ENCODE assay signal across 22 mouse cellular contexts in genomic region chr9:101422006-101422405, GRCm38 (mm10).
DNase-seq lines count a peak whose midpoint lies in the region; ATAC-seq and TF ChIP-seq lines count a peak whose summit lies in the region.
"Had no signal": no experiment of that assay in that cellular context is flagged by ENCODE, and none has a peak within 500 bp of the region (broad histone marks: within the 10 kb centered on the region; RNA-seq: fewer than 3 reads in every experiment).

No protein-coding gene starts in this region.

- no peak for TF ChIP-seq POLR2A in kidney, adult 2 months (IDR thresholded peaks at IDR 0.05; ENCODE audit: low read depth, low read length)
- TF ChIP-seq POLR2A in cerebellum, adult 2 months (IDR thresholded peaks at IDR 0.05; ENCODE audit: borderline replicate concordance, insufficient read depth, low read length), result no peak

- intact Hi-C loops in heart, postnatal 10 days (cut with DNase I), result no loop called here

- ATAC-seq in intestine, embryonic 16.5 days, result peak; percentile 58
- ATAC-seq: forebrain, postnatal 0 days; hindbrain, embryonic 16.5 days had no signal

- H3K4me1 ChIP-seq in heart, embryonic 10.5 days, result no peaks in the 10 kb centered on the region; the same call in 1 of the 2 replicates
- H3K4me1 ChIP-seq in kidney, adult 2 months (ENCODE audit: control insufficient read depth, insufficient read depth, low read length), result no peaks in the 10 kb centered on the region
- H3K4me1 ChIP-seq in intestine, embryonic 16.5 days (ENCODE audit: control insufficient read depth, insufficient read depth, low read length), result no peaks in the 10 kb centered on the region
- H3K4me1 ChIP-seq in cerebellum, adult 2 months (ENCODE audit: control insufficient read depth, insufficient read depth, low read length), result no peaks in the 10 kb centered on the region
- H3K4me1 ChIP-seq: embryonic facial prominence, embryonic 13.5 days had no signal

- TF ChIP-seq CTCF in kidney, adult 2 months (conservative IDR thresholded peaks at IDR 0.05; ENCODE audit: insufficient read depth, insufficient read length, low read depth, low read length), result no peak
- TF ChIP-seq CTCF in cerebellum, adult 2 months (IDR thresholded peaks at IDR 0.05; ENCODE audit: borderline replicate concordance, insufficient read depth, low read depth, low read length), result no peak

- no peaks in the 10 kb centered on the region for H3K27me3 ChIP-seq in heart, embryonic 10.5 days (ENCODE audit: insufficient read depth, poor library complexity, severe bottlenecking)
- H3K27me3 ChIP-seq in kidney, adult 2 months (replicated peaks; ENCODE audit: control insufficient read depth, insufficient read depth, low read length), result no peaks in the 10 kb centered on the region
- no peaks in the 10 kb centered on the region for H3K27me3 ChIP-seq in intestine, embryonic 16.5 days (replicated peaks; ENCODE audit: control insufficient read depth, insufficient read depth, low read length)
- H3K27me3 ChIP-seq in cerebellum, adult 2 months (ENCODE audit: control insufficient read depth, insufficient read depth, low read length), result no peaks in the 10 kb centered on the region
- H3K27me3 ChIP-seq: CH12.LX; embryonic facial prominence, embryonic 13.5 days; heart, embryonic 13.5 days; midbrain, embryonic 12.5 days had no signal

- no peak overlapping the region for H3K27ac ChIP-seq in heart, embryonic 10.5 days
- H3K27ac ChIP-seq in kidney, adult 2 months (ENCODE audit: insufficient read depth, low read depth, low read length), result no peak overlapping the region
- no peak overlapping the region for H3K27ac ChIP-seq in intestine, embryonic 16.5 days (ENCODE audit: low read length)
- no peak overlapping the region for H3K27ac ChIP-seq in cerebellum, adult 2 months (ENCODE audit: insufficient read depth, low read length)
- H3K27ac ChIP-seq: embryonic facial prominence, embryonic 13.5 days; gastrocnemius, adult 2 months; heart, embryonic 13.5 days; liver, embryonic 14.5 days; midbrain, embryonic 12.5 days had no signal

- WGBS in heart, embryonic 10.5 days, result 59% methylated on average over 11 of the region's 11 CpGs
- 62% methylated on average over 11 of the region's 11 CpGs for WGBS in kidney, adult 2 months
- 40% methylated on average over 11 of the region's 11 CpGs for WGBS in intestine, embryonic 16.5 days
- 71% methylated on average over 11 of the region's 11 CpGs for WGBS in cerebellum, adult 2 months

- no peak overlapping the region for H3K4me2 ChIP-seq in intestine, embryonic 16.5 days (ENCODE audit: low read depth, low read length)
- H3K4me2 ChIP-seq: embryonic facial prominence, embryonic 13.5 days; heart, embryonic 13.5 days; midbrain, embryonic 12.5 days had no signal

- H3K9me3 ChIP-seq in heart, embryonic 10.5 days, result no peaks in the 10 kb centered on the region
- H3K9me3 ChIP-seq in intestine, embryonic 16.5 days (ENCODE audit: control insufficient read depth, low read length), result no peaks in the 10 kb centered on the region
- H3K9me3 ChIP-seq: embryonic facial prominence, embryonic 13.5 days; heart, embryonic 13.5 days; midbrain, embryonic 12.5 days had no signal

- no peak overlapping the region for H3K4me3 ChIP-seq in heart, embryonic 10.5 days
- H3K4me3 ChIP-seq in kidney, adult 2 months (ENCODE audit: insufficient read depth, low read depth, low read length), result no peak overlapping the region
- no peak overlapping the region for H3K4me3 ChIP-seq in intestine, embryonic 16.5 days (ENCODE audit: low read length)
- H3K4me3 ChIP-seq in cerebellum, adult 2 months (replicated peaks; ENCODE audit: insufficient read depth, low read depth, low read length), result no peak overlapping the region
- H3K4me3 ChIP-seq: embryonic facial prominence, embryonic 13.5 days; gastrocnemius, adult 2 months; heart, embryonic 13.5 days; midbrain, embryonic 12.5 days had no signal

- peak; percentile 72 for DNase-seq in heart, embryonic 10.5 days (ENCODE audit: low spot score)
- no peak for DNase-seq in heart, postnatal 10 days
- DNase-seq in kidney, postnatal 10 days, result peak; percentile 33
- no peak for DNase-seq in kidney, adult 2 months
- DNase-seq in yolk sac, embryonic 10.5 days (ENCODE audit: low spot score), result peak; percentile 34
- DNase-seq in cerebellum, adult 2 months, result no peak
- DNase-seq: adrenal gland, postnatal 36 days; cerebellum, adult 11-12 months; cerebellum, postnatal 25 days; forebrain, postnatal 0 days; gastrocnemius, adult 2 months; heart, postnatal 4 days; kidney, postnatal 25 days; spleen, adult 18-20 months; thymus, adult 18-20 months had no signal

- H3K36me3 ChIP-seq in heart, embryonic 10.5 days, result no peaks in the 10 kb centered on the region
- no peaks in the 10 kb centered on the region for H3K36me3 ChIP-seq in kidney, adult 2 months (ENCODE audit: control insufficient read depth, insufficient read depth, low read length)
- H3K36me3 ChIP-seq in intestine, embryonic 16.5 days (ENCODE audit: control insufficient read depth, insufficient read depth, low read length), result no peaks in the 10 kb centered on the region
- H3K36me3 ChIP-seq: embryonic facial prominence, embryonic 13.5 days; heart, embryonic 13.5 days; midbrain, embryonic 12.5 days had no signal

- H3K9ac ChIP-seq in intestine, embryonic 16.5 days (ENCODE audit: low read depth, low read length), result no peak overlapping the region
- H3K9ac ChIP-seq: embryonic facial prominence, embryonic 13.5 days; forebrain, postnatal 0 days; heart, embryonic 13.5 days; liver, embryonic 14.5 days; midbrain, embryonic 12.5 days had no signal

Comparison
In these comparisons a context has a peak if more than half of its experiments do, and no peak if none do; other contexts are left out.
1. DNase-seq: peak in heart, embryonic 10.5 days (single experiment), kidney, postnatal 10 days (single experiment) and yolk sac, embryonic 10.5 days (single experiment); none in heart, postnatal 10 days (0 of 2), kidney, adult 2 months (single experiment) and cerebellum, adult 2 months (0 of 2).